Mouse (Mus musculus): ENCODE measurements at regions not wholly inside any gene's neighbourhood (a gene's known extent, or its start where the extent isn't known, plus 50 kb on each side); places are given as distances from the start of the nearest gene placed in this dataset.
"Not testable (repeated sequence)": the region's sequence is repeated elsewhere in the genome, so short reads cannot be mapped to it uniquely, and the experiment has no call there.

DNA sequence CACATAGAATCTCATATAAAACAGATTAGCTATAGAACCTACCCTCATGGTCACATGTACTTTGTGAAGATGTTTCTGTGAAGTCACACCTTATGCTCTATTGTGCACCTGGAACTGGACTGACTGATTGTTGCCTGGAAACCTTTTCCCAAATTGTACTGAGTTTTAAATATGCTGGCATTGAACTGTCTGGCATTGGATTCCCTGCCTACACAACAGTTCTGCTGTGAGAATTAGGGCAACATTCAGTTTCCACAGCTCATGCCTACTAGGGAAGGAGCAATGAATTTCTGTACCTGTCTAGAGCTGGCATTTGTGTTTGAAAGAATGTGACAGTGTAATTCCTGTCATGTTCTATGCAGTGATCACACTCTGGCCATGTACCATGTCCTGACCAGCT is 60.4 kb upstream of the Poc5 start:
- no peak for DNase-seq (ENCODE audit: low read depth, low spot score)

- DNase-seq (ENCODE audit: low read depth, low spot score), result no peak
Observed at GRCm38 (mm10) chr13:96324636-96325035, 63.5 kb upstream of the Poc5 start.

DNA sequence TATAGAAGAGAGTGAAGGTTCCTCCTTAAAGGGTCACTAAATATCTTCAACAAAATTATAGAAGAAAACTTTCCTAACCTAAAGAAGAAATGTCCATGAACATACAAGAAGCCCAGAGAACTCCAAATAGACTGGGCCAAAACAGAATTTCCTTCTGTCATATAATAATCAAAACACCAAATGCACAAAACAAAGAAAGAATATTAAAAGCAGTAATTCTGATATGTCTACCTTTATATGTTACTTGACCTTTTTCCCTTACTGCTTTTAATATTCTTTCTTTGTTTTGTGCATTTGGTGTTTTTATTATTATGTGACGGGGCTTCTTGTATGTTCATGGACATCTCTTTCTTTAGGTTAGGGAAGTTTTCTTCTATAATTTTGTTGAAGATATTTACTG is 70.9 kb upstream of the Poc5 start:
- not testable (repeated sequence) for DNase-seq (ENCODE audit: low read depth, low spot score)

- no peak for DNase-seq (ENCODE audit: low read depth, low spot score)
Observed at GRCm38 (mm10) chr13:96313241-96313640, 74.9 kb upstream of the Poc5 start.

DNA sequence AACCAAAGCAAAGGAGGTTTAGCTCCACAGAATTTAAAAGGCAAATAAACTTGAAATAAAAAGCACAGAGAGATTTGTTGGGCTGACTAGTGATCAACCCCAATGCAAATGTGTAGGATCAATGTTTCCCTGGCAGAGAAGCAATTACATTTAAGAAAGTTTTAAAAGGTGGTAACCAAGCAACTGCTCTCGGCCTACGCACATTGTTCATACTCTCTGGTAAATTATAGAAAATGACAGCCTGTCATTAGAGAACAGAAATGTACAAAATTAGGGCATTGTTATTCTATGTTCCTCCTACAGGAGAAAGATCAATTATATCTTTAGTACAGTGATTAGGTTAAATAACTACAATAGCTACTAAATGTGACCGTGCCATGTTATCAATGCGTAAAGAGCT is 85.6 kb upstream of the Poc5 start:
- peak; percentile 26 for DNase-seq (ENCODE audit: low read depth, low spot score)

DNA sequence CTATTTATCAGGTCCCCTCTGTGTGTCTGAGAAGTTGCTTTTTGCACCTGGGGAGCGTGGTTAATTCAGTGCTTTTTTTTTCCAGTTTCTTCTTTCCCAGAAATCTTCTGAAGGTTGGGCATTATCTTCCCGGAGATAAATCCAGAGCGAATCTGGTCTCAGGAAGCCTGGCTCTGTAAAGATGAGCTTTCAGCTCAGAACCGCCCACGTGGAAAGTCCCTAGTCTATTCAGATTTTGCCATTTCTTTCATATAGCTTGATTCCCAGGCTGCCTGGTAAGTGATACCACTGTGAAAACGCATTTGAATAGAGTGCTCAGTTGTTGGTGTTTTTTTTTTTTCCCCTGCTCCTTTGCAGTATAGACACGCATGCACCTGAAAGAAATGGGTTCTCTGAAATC is 100.3 kb upstream of the Poc5 start:
- peak; percentile 56 for DNase-seq (ENCODE audit: low read depth, low spot score)

GRCm38 (mm10) chr13:96269946-96270345 is 118.1 kb upstream of the Poc5 start:
- no peak for DNase-seq (ENCODE audit: low read depth, low spot score)

DNA sequence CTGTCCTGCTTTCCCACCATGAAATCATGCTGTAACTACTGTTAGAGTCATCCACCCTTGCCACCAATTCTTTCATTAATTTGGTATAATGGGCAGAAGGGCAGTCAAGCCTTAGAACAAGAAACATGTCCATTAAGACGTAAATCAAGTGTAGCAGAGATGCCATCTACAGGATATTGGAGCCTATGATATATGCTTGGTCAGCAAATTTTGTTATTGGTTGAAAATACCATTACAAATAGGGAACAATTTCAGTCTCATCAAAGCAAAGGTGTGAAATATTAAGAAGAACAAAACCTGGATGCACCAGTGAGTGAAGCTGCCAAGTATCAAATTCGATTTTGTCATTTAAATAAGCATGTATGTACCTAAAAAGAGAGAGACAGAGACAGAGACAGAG is 123.6 kb upstream of the Sv2c start:
- DNase-seq (ENCODE audit: low read depth, low spot score), result no peak

- no peak for DNase-seq (ENCODE audit: low read depth, low spot score)
Observed at GRCm38 (mm10) chr13:96254391-96254790, 122.0 kb upstream of the Sv2c start.

GRCm38 (mm10) chr13:96220763-96221162 is 88.4 kb upstream of the Sv2c start:
- peak; percentile 15 for DNase-seq (ENCODE audit: low read depth, low spot score)

DNA sequence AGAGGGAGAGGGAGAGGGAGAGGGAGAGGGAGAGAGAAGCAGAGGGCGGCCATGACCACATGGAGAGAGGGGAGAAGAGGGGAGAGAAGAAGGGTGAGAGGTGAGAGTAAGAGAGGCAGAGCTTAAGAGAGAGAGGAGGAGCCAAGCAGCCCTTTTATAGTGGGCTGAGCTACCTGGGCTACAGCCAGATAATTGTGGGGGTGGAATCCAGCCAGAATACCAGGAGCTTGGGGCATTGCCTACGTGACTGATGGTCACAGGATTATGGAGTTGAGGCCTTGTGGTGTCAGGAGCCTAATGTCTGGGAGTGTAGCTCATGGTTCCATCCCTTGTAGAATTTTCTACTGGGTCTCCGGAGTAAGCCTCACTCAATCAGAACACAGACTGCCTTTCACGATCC is 83.1 kb upstream of the Sv2c start:
- DNase-seq (ENCODE audit: low read depth, low spot score), result no peak

DNA sequence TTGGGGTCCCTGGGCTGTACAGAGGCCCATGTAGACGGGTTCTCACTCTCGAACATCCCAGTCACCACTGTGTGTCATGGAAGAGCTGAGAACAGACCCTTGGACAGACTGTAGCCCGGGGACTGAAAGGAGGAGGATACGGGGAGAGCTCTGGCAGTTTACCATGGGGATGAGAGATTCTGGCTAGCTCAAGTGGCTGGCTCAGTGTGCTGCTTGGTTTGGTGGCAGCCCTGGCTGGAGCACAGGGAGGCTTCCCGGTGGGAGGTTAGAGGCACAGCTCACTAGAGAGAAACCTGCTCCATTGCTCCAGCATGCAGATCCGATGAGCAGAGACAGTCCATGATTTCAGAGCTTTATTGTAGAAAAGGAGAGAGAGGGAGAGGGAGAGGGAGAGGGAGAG is 82.7 kb upstream of the Sv2c start:
- DNase-seq (ENCODE audit: low read depth, low spot score), result no peak

- no peak for DNase-seq (ENCODE audit: low read depth, low spot score)
Observed at GRCm38 (mm10) chr13:96206072-96206471, 73.7 kb upstream of the Sv2c start.

DNA sequence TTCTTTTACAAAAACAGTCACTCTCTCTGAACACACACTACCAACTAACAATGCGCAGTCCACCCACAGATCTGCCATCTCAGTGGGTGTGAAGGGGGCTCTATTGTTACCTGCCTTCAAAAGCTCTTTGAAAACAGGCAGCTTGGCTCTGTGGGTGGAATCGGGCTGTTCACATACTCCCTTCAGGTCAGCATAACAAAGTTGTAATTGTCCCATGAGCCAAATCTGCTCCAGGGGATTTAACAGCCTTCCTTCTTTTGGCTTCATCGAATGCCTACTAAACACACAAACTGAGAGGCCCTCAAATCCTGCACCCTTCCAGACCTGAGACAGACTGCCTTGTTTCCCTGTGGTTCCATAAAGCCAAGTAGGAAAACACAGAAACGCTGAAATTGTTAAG is 56.2 kb upstream of the Sv2c start:
- peak; percentile 42 for DNase-seq (ENCODE audit: low read depth, low spot score)

All from telencephalon, adult 2 months (tissue).